Mouse (Mus musculus): ENCODE data around the gene Mars2. TPM values are rescaled to one million over a fixed set of nuclear protein-coding genes. Genes with fewer than 3 reads are reported as not detected.

The Mars2 gene
- total RNA-seq, 2 experiments from 2014 or later = 4.9 to 5.2 TPM

DNA sequence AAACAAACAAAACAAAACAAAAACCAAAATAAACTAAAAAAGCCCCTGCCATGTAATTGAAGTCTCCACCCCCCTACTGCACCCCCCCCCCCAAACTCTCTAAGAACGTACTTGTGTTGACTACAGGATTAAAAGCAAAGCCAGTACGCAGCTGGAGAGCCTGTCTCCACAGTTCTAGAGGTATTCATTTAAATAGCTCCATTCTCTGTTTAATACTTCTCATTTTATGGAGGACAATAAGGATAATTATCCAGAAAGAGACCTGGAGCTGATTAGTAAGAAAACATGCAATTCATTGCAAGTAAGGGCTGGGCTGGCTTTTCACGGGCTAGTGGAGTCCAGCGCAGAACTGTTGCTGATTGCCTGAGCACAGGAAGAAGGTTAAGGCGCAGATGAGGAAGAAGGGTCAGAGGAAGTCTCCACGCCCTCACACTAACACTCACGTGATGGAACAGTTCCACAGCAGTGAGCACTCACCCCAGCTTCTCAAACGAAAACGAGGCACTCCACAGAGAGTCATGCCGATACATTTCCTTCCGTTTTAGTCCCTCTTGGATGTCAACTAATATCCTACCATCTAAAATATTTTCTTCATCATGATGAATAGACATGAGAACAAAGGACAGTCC lies 21.7 kb upstream of the Mars2 start:
- peak; percentile 28 to 35 for DNase-seq
- intact Hi-C loops (cut with DNase I) = no loop called here

DNA sequence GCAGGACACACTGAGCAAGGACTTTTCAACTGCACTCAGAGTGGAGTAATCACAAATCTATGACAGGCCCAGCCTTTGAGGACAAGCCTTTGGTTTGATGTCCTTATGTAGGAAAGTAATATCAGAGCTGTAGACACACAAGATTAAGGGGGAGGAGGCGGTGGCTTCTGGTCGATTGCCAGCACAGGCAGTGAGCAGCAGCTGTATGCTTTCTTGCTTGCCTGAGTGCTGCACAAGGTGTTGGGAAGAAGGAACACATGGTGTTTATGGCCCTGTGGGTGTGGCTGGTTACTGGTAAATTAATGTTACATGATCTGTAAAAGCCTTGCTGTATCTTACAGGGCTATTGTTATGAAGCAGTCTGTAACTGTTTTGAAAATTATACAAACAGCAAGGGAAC lies 19.8 kb upstream of the Mars2 start:
- peak; percentile 50 to 52 for DNase-seq

DNA sequence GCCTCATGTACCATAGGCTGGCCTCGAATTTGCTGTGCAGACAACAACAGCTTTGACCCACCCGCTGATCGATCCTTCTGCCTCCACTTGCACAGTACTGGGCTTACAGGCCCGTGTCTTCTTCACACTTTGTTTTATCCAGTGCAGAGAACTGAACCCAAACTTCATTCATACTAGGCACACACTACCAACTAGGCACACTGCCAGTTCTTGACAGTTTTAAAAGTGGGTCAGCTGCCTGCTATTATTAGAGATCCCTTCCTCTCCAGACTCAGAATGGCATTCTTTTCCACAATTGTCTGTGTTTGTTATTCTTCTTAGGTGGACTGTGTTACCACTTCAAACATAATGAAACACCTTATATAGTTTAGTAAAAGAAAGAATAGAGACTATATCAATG lies 15.6 kb upstream of the Mars2 start:
- DNase-seq = peak; percentile 31 to 62

More for the DNA sequence above, 19.8 kb upstream of the Mars2 start:
- intact Hi-C loops (cut with DNase I) = no loop called here

DNA sequence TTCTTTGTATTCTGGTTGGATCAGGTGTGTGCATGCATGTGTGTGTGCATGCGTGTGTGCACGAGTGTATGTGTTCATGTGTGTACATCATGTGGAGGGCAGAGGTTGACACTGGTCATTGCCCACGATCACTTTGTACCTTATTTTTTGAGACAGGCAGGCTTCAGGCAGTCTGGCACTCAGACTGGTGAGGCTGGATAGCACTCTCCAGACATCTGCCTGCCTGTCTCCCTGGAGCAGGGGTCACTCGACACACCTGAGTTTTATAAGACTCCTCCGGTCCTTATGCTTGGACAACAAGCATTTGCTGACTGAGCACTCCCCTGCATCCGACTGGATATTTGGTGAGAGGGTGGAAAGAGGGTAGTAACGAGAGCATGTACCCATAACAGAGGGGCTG lies 14.0 kb upstream of the Mars2 start:
- DNase-seq = no peak
- intact Hi-C loops (cut with DNase I) = loop anchor here (10.0 kb wide), 1 partner anchor 1752 kb away; the partner anchor contains the start of gene Satb2

More for the DNA sequence above, 15.6 kb upstream of the Mars2 start:
- intact Hi-C loops (cut with DNase I) = loop anchor here (10.0 kb wide), 1 partner anchor 1753 kb away; the partner anchor contains the start of gene Satb2

DNA sequence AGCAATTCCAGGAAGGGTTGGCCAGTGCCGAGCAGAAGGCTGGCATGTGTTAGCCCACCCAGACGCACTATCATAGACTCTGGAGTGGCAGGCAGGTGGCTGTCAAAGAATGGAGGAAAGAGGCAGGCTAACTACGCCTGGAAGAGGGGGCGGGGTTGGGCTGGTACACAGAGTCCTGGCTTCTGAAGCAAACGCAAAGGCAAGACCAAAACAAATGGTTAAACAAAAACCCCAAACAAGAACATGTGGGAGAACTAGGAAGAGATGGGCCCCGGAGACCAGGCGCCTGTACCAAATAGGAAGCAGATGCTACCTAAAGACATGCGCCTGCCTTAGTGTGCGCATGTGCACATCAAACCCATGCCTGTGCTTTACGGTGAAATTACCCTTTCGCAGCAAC lies 12.9 kb upstream of the Mars2 start:
- intact Hi-C loops (cut with DNase I) = loop anchor here (10.0 kb wide), 1 partner anchor 1751 kb away; the partner anchor contains the start of gene Satb2
- no peak for DNase-seq

DNA sequence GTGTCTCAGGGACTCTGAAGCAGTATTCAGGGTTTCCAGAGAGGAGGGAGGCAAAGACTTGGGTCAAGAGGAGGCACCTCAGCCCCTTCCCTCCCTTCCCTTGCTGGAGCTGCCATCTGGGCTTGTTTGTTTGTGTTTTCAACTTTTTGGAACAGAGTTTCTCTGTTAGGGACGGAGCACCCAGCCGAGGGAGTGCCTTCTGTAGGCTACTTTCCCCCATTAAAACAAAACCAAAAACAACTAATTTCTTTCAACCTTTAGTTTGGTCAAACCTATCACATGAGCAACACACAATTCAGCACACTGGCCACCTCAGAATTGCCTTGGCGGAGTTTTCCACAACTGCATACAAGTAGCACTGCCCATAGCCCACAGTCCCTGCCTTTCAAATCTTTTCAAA lies 11.6 kb upstream of the Mars2 start:
- intact Hi-C loops (cut with DNase I) = loop anchor here (5.0 to 10.0 kb wide), 3 partner anchors 33 to 1749 kb away; partner anchors contain the start of genes Hspd1, Hspe1 and Satb2
- DNase-seq = no peak

DNA sequence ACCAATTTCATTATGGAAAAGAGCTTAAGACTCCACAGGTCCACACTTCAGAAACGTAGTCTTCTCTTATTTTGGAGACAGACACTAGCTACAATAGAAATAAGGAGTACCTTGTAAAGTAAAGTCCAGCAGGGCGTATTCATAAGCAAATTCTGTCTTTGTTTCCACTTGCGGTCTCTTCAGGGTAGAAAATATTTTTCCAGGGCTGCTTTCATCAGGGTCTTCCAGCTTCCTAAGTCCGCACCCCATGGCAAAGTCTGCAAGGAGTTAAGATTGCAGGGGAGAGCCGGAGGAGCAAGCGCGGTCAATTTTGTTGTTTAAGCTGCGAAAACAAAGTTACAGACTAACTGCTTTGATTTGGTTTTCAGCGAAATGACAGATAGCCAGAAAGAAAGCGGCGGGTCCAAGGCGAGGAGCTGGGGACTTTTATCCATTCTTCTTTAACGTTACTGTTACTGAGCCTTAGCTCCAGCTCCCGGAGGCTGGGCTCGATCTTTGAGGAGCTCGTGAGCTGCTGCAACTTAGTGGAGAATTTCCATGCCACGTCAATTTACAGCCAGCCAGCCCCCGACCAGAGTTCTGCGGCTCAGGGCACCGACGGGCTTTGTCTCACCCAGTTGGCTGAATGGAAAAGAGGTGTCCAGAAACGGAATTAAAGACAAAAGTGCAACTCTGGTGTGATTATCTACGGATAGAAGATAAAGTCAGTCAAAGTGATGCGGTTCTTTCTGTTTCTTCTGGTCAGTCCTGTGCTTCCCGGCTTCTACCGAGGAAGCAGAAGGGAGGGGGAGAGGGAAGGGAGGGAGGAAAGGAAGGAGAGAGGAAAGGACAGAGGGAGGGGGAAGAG lies 10.7 kb upstream of the Mars2 start, which contains the start of gene Rftn2:
Gene Rftn2 (minus strand): TSS at position 772 of the 847 bp plus-strand sequence.
- peak; percentile 41 to 42 for DNase-seq
- intact Hi-C loops (cut with DNase I) = loop anchor here (5.0 to 10.0 kb wide), 3 partner anchors 34 to 1749 kb away; partner anchors contain the start of genes Hspd1, Hspe1 and Satb2

DNA sequence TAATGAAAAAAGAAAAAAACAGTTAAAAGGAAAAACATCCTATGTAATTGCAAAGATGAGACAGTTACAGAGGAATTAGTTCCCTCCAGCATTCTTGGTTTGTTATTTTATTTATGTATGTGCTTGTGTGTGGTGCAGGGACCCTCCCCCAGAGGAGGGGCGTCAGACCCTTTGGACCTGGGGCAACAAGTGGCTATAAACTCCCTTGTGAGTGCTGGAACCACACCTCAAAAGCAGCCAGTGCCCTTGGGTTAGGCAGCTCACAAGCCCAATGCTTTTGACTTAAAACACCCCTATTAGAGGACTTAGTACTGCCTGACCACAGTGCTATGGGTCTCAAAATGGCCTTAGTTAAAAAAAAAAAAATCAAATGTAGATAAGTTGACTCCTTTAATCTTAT lies 9.6 kb upstream of the Mars2 start:
- no peak for DNase-seq
- intact Hi-C loops (cut with DNase I) = loop anchor here (5.0 to 10.0 kb wide), 3 partner anchors 35 to 1747 kb away; partner anchors contain the start of genes Hspd1, Hspe1 and Satb2

DNA sequence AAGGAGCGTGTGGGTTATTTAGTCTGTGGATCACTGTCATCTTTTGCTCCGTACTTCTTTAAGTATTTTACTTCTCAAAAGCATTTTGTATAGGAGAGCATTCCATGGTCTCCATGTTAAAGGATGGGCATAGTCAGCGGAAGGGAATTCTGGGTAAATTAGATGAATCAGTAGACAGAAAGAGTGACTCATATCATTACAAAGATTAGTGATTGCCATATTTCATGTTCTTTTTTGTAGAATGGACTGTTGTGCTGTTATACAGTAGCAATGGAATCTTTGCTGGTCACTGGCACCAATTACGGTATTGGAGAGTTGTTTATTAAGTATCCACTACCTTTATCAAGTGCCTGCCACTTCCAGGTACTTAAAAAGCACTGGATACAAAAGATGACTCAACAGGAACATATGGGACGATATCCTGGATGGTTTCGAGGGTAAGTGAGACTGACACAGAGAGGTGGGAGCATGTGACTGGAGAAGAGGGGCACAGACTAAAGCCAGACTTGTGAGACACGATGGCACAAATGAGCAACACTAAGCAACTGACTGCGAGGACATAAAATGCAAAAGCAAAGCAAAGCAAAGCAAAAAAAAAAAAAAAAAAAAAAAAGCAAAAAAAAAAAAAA lies 8.6 kb upstream of the Mars2 start:
- intact Hi-C loops (cut with DNase I) = loop anchor here (5.0 to 10.0 kb wide), 3 partner anchors 36 to 1746 kb away; partner anchors contain the start of genes Hspd1, Hspe1 and Satb2
- DNase-seq = no peak

DNA sequence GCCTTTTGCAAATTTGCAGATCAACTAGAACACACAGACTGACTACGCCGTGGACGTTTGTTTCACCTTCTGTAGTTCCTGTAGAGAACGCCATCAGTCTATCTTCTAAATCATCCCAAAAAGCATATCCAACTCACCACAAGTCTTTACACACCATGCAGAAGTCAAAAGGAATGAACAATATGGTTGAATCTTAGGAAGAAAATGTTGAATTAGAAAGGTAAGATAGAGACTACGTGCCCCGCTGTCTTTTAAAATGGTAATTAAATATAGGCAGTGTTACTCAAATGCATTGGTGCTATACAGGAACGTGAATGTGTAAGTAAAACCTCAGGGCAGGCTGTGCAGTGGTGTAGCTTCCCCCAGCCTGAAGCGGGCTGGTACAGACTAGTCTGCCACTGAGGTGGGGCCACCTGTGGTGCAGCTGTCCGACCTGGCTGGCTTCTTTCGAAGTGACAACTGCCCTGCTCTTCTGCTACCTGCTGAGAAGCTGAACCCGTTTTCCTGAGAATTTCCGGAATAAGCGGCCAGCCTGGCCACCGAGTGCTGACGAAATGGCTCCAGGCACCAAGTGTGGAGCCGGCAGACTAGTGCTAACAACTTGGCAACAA lies 2.0 kb upstream of the Mars2 start:
- DNase-seq = no peak
- intact Hi-C loops (cut with DNase I) = loop anchor here (5.0 to 10.0 kb wide), 3 partner anchors 127 to 640 kb away; partner anchors contain the start of gene Boll

DNA sequence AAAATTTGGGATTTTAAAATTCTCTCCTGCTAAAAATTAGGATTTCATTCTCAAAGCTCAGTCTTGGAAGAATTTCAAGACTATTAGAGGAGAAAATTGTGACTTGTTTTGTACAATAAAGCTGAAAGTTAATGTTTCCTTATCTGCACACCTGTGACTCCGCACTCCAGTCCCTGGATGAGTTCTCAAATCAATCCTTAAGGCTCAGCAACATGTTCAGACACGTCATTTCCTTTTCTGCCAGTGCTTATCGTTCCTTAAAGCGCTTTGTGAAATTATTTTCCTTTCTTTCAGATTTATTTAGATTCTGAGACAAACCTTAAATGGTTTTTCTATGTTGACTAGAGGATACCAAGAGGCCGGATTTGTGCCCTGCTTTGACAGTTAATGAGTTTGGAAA lies 490 bp upstream of the Mars2 start:
- no peak for DNase-seq
- intact Hi-C loops (cut with DNase I) = loop anchor here (2.0 to 10.0 kb wide), 4 partner anchors 106 to 638 kb away; partner anchors contain the start of genes Boll and Mob4

DNA sequence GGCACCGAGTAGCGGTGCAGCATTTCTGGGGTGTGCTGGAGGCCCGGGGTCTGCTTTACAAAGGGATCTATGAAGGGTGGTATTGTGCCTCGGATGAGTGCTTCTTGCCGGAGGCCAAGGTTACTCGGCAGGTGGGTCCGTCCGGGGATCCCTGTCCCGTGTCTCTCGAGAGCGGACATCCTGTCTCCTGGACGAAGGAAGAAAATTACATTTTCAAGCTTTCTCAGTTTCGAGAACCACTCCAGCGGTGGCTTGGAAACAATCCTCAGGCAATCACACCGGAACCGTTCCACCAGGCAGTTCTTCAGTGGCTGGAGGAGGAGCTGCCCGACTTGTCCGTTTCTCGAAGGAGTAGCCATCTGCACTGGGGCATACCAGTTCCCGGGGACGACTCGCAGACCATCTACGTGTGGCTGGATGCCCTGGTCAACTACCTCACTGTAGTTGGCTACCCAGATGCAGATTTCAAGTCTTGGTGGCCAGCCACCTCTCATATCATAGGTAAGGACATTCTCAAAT lies 725 bp downstream of the Mars2 start:
- intact Hi-C loops (cut with DNase I) = loop anchor here (2.0 to 10.0 kb wide), 4 partner anchors 107 to 637 kb away; partner anchors contain the start of genes Boll and Mob4
- no peak for DNase-seq

DNA sequence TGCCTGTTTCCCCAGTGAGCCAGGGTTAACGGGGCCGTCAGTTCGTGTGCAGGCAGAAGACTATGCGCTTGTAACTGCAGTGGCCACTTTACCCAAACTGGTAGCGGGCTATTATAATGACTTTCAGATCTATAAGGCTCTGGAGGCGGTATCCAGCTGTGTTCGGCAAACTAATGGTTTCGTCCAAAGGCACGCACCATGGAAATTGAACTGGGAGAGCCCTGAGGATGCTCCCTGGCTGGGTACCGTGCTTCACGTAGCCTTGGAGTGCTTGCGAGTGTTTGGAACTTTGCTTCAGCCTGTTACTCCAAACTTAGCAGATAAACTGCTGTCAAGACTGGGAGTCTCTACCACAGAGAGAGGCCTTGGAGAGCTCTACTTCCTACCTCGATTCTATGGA lies 1.5 kb downstream of the Mars2 start:
- intact Hi-C loops (cut with DNase I) = loop anchor here (5.0 to 10.0 kb wide), 3 partner anchors 124 to 636 kb away; partner anchors contain the start of gene Boll
- no peak for DNase-seq

DNA sequence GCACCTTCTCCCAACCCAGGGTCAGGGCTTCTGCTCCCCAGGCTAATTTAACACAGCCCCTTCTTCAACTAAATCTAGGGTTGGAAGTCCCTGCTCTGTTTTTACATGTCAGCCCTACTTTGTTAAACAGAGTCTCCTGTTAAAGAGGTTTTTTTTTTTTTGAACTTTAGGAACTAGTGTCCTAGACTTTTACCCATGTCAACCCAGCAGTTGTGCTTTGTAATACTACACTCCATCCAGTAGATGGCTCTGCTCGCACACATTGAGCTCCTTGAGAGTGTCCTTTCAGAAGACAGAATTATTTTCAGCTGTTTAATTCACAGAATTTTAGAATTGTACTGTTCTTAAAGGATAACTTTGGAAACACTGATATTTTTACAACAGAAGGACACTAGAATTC lies 2.3 kb downstream of the Mars2 start:
- peak in 1 of 2 experiments; percentile 52 for DNase-seq
- intact Hi-C loops (cut with DNase I) = loop anchor here (1.0 to 10.0 kb wide), 4 partner anchors 123 to 636 kb away; partner anchors contain the start of gene Boll

DNA sequence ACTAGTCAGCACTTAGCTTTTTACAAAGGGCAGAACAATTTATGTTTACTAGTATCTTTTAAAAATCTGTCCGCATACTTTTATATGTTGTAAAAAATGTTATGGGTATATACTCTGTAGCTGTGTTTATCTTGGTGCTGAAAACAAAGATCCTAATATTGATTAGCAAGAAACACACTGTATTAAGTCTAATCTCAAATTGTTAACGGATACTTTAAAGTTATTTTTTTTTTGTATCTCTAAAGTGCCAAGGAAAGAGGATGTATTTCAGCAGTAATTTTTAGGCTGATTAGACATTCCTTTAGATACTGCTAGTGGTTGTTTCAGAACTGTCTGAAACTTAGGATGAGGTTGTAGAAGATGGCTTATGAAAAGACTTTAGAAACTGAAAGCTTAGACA lies 9.4 kb downstream of the Mars2 start:
- intact Hi-C loops (cut with DNase I) = no loop called here
- no peak for DNase-seq

DNA sequence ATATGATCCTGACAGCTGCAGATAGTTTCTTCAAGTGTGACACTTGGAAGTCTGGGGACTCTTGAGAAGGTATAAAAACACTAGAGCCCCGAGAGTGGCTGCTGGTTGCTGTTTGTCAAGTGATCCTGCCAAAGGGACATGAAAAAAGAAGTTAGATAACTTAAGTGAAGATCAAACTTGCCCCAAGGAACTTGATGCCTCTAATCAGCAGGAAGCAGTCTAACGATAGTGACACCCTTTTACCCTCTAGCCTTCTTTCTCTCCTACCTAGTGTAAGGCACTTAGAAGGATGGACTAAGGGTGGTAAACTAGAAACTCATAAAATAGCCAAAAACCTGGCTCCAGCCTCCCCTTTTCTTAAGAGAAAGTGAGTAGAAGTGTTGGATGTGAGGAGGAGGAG lies 27.4 kb downstream of the Mars2 start:
- no peak for DNase-seq
- intact Hi-C loops (cut with DNase I) = no loop called here

DNA sequence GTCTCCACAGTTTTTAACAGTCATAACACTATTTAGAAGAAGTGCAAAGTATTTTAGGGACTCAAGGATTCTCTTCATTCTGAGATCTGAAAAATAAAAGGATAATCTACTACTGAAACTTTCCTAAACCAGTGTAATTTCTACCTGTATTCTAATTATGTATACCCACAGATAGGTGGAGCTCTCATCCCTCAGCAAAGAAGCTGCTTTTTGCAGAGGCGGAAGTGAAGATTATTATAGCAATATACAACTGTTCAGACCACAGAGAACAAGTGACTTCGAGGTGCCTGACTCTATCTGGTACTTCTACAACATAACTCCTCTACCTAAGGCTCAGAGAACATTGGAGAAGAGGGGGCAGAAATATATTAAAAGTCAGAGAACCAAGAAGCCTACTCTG lies 28.5 kb downstream of the Mars2 start:
- intact Hi-C loops (cut with DNase I) = no loop called here
- no peak for DNase-seq

DNA sequence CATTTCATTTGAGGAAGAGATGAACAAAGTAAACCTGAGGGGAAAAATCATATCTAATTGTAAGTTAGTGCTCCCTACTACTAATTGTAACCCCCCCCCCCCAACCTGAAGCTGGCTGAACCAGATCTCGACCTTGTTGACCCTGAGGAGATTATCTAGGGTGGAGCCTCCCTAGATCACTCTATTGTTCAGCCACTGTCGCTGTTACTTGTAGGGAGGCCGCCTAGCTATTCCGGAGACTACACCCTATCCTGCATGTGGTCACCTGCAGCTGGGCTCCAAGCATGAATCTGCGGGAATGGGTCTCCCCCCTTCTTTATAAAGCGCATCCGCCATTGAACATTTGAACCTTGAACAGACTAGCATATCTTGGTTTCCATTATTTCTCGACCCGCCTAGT lies 42.1 kb downstream of the Mars2 start:
- intact Hi-C loops (cut with DNase I) = no loop called here
- no peak for DNase-seq

Data from heart, postnatal 14 days (tissue).